Mouse (Mus musculus) lung, postnatal 0 days (tissue): Measurements from ENCODE around the gene Olfr1193.

Source experiments
- CTCF ChIP-seq: IDR thresholded peaks from 2 replicates; pipeline ENCODE4 v1.5.1; 2016; ENCODE audit warnings: antibody characterized with exemption, mild to moderate bottlenecking
- EP300 ChIP-seq: IDR thresholded peaks from 2 replicates; pipeline ENCODE4 v1.6.1; 2016; ENCODE audit warnings: antibody characterized with exemption, mild to moderate bottlenecking, control low read depth

DNA sequence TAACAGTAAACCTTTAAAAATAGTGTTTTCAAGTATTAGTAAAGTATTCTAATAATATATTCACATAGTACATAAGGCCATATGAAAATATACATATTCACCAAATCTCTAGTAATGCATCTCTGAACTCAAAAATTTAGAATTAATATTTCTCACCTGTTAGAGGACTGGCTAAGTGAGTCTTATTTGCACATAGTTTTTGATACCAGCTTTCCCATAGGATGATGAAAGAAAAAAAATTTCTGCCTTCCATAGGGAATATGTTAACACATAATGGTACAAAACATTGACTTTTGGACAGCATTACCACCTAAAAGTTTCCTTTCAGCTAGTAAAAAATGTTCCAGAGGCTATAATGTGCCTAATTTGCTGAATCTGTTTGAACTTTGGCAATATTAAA, 13.7 kb downstream of the Olfr1193 start, which contains the start of gene Olfr1195:
- TF ChIP-seq CTCF = no peak
- TF ChIP-seq EP300 = no peak
